Mouse (Mus musculus) spleen, adult 2 months (tissue): ENCODE results near the gene Ifnar2. TPM values are rescaled to one million over a fixed set of nuclear protein-coding genes. Genes with fewer than 3 reads are reported as not detected.
"Not testable (repeated sequence)": the region's sequence is repeated elsewhere in the genome, so short reads cannot be mapped to it uniquely, and the experiment has no call there.

Experiments used
- DNase-seq, 2 experiments: peaks; one replicate each; pipeline versions ENCODE4 v3.0.0 to v3.0.0-alpha.2; 2012 to 2021; ENCODE audit warnings: low spot score in 2 of 2, low read depth in 1 of 2
- H3K27ac ChIP-seq: fragments of 200-500 bp; 2 replicates; pipeline ENCODE4 v1.5.1; 2012; ENCODE audit warnings: low read length, inconsistent platforms; ENCODE audit not compliant: insufficient read depth
- H3K27me3 ChIP-seq: fragments of 200-500 bp; 2 replicates; pipeline ENCODE4 v1.6.1; 2012; ENCODE audit warnings: mild to moderate bottlenecking, moderate library complexity, low read length, inconsistent platforms; ENCODE audit not compliant: control insufficient read depth, insufficient read depth
- H3K36me3 ChIP-seq: fragments of 200-500 bp; 2 replicates; pipeline ENCODE4 v1.6.1; 2012; ENCODE audit warnings: mild to moderate bottlenecking, low read length, inconsistent platforms; ENCODE audit not compliant: control insufficient read depth, insufficient read depth
- H3K4me1 ChIP-seq: fragments of 200-500 bp; 2 replicates; pipeline ENCODE4 v1.6.1; 2011; ENCODE audit warnings: inconsistent platforms; ENCODE audit not compliant: control insufficient read depth, insufficient read depth, insufficient read length
- H3K4me3 ChIP-seq: fragments of 200-500 bp; 2 replicates; pipeline ENCODE4 v1.5.1; 2011; ENCODE audit warnings: mild to moderate bottlenecking, inconsistent platforms; ENCODE audit not compliant: insufficient read depth, insufficient read length; ENCODE audit errors: extremely low read depth
- CTCF ChIP-seq: fragments of 200-500 bp; IDR thresholded peaks from 2 replicates; pipeline ENCODE4 v1.5.1; 2011; ENCODE audit warnings: mild to moderate bottlenecking, inconsistent platforms; ENCODE audit not compliant: insufficient read depth, insufficient read length, insufficient replicate concordance; ENCODE audit errors: extremely low read depth
- POLR2A ChIP-seq: fragments of 200-500 bp; IDR thresholded peaks from 2 replicates; pipeline ENCODE4 v1.6.1; 2011; ENCODE audit warnings: low read depth, low read length, inconsistent platforms
- WGBS: fragments of 180-500 bp; shearing (Covaris S2); methylation state at CpG from one replicate; pipeline ENCODE4 v1.1.7; 2018; 5-methylcytosine and 5-hydroxymethylcytosine counted together
- polyA plus RNA-seq: library from polyadenylated mRNA; depleted of rRNA; stranded (reverse); fragments of >200 nt; gene quantifications from 2 replicates; pipeline ENCODE4 v1.2.3, GENCODE M21; 2012

Ifnar2 gene
- polyA plus RNA-seq, 1 experiment, result 59.6 TPM

- WGBS, result 22% methylated on average over 8 of the region's 8 CpGs
Observed at GRCm38 (mm10) chr16:91433329-91433933, 60.8 kb downstream of the Ifnar2 start.

GRCm38 (mm10) chr16:91434119-91434518 lies 61.5 kb downstream of the Ifnar2 start:
- Histone ChIP-seq H3K27ac (no peak overlapping the region), H3K36me3 (no peaks in the 10 kb centered on the region), H3K4me1 (peaks cover 21% of the 10 kb centered on the region; the same call in 1 of the 2 replicates), H3K4me3 (no peak overlapping the region), H3K27me3 (no peaks in the 10 kb centered on the region)
- TF ChIP-seq POLR2A, result no peak
- 87% methylated on average over 3 of the region's 3 CpGs for WGBS
- DNase-seq, result no peak

More at GRCm38 (mm10) chr16:91433329-91433933, 60.8 kb downstream of the Ifnar2 start:
- no peak overlapping the region for H3K27ac ChIP-seq
- no peak overlapping the region for H3K4me3 ChIP-seq
- peaks cover 21% of the 10 kb centered on the region; the same call in 1 of the 2 replicates for H3K4me1 ChIP-seq
- TF ChIP-seq CTCF, result no peak
- TF ChIP-seq POLR2A, result no peak
- no peaks in the 10 kb centered on the region for H3K27me3 ChIP-seq
- peak in 1 of 2 experiments; percentile 24 for DNase-seq
- no peaks in the 10 kb centered on the region for H3K36me3 ChIP-seq

- Histone ChIP-seq H3K4me1 (peaks cover 15% of the 10 kb centered on the region; the same call in 1 of the 2 replicates), H3K27ac (no peak overlapping the region), H3K36me3 (no peaks in the 10 kb centered on the region), H3K27me3 (no peaks in the 10 kb centered on the region), H3K4me3 (no peak overlapping the region)
- DNase-seq, result no peak
- TF ChIP-seq CTCF (no peak), POLR2A (no peak)
- WGBS, result 57% methylated on average over 3 of the region's 3 CpGs
Observed at GRCm38 (mm10) chr16:91438081-91438480, 65.5 kb downstream of the Ifnar2 start.

- H3K4me3 ChIP-seq, H3K27me3 ChIP-seq, H3K27ac ChIP-seq, H3K36me3 ChIP-seq, DNase-seq: not testable (repeated sequence)
- H3K4me1 ChIP-seq, result peaks cover 10% of the 10 kb centered on the region; the same call in 1 of the 2 replicates
- 93% methylated on average over 1 of the region's 1 CpGs for WGBS
Observed at GRCm38 (mm10) chr16:91438599-91438998, 66.0 kb downstream of the Ifnar2 start.

GRCm38 (mm10) chr16:91441366-91441765 lies 68.8 kb downstream of the Ifnar2 start:
- H3K4me3 ChIP-seq, result no peak overlapping the region
- no peaks in the 10 kb centered on the region for H3K27me3 ChIP-seq
- peaks cover 14% of the 10 kb centered on the region; the same call in 1 of the 2 replicates for H3K4me1 ChIP-seq
- H3K36me3 ChIP-seq, result no peaks in the 10 kb centered on the region
- no peak for TF ChIP-seq CTCF
- TF ChIP-seq POLR2A, result no peak
- H3K27ac ChIP-seq, result peak overlapping the region; percentile 76; the same call in 1 of the 2 replicates
- 61% methylated on average over 7 of the region's 7 CpGs for WGBS
- DNase-seq, result no peak

- DNase-seq, result no peak
- Histone ChIP-seq H3K27me3 (no peaks in the 10 kb centered on the region), H3K27ac (peak overlapping the region; percentile 76), H3K4me1 (peaks cover 16% of the 10 kb centered on the region; the same call in 1 of the 2 replicates), H3K4me3 (no peak overlapping the region), H3K36me3 (no peaks in the 10 kb centered on the region)
- TF ChIP-seq POLR2A (no peak), CTCF (no peak)
- WGBS, result 63% methylated on average over 7 of the region's 7 CpGs
Observed at GRCm38 (mm10) chr16:91441811-91442240, 69.2 kb downstream of the Ifnar2 start.

- WGBS, result 32% methylated on average over 4 of the region's 4 CpGs
- no peak for DNase-seq
- Histone ChIP-seq H3K27me3 (no peaks in the 10 kb centered on the region), H3K4me1 (peaks cover 22% of the 10 kb centered on the region; the same call in 1 of the 2 replicates), H3K27ac (peak overlapping the region; percentile 75), H3K36me3 (no peaks in the 10 kb centered on the region), H3K4me3 (no peak overlapping the region)
- TF ChIP-seq POLR2A (no peak), CTCF (no peak)
Observed at GRCm38 (mm10) chr16:91442446-91442845, 69.9 kb downstream of the Ifnar2 start.
